Mouse (Mus musculus) lung, postnatal 0 days (tissue): ENCODE measurements around the gene Ciapin1. TPM values are rescaled to one million over a fixed set of nuclear protein-coding genes. Genes with fewer than 3 reads are reported as not detected.
A peak's percentile ranks its signal among the peaks of the same experiment; 100 is the strongest.

Source experiments
- ATAC-seq: fragments of 200-750 bp; cut with Nextera tagmentation; 2 replicates; pipeline ENCODE4 v1.8.0; 2017; ENCODE audit warnings: moderate library complexity
- DNase-seq: peaks from one replicate; pipeline ENCODE4 v3.0.0-alpha.2; 2016; ENCODE audit warnings: low spot score
- H3K27ac ChIP-seq: fragments of 300-500 bp; sonication (generic); 2 replicates; pipeline ENCODE4 v1.5.1; 2014; ENCODE audit warnings: antibody characterized with exemption, mild to moderate bottlenecking, low read length, mixed read lengths
- H3K27me3 ChIP-seq: fragments of 300-500 bp; sonication (generic); replicated peaks from 2 replicates; pipeline ENCODE4 v1.6.1; 2014; ENCODE audit warnings: low read length, mixed read lengths; ENCODE audit not compliant: insufficient read depth
- H3K36me3 ChIP-seq: fragments of 300-500 bp; sonication (generic); 2 replicates; pipeline ENCODE4 v1.6.1; 2014; ENCODE audit warnings: low read length, mixed read lengths; ENCODE audit not compliant: insufficient read depth
- H3K4me1 ChIP-seq: fragments of 300-500 bp; sonication (generic); 2 replicates; pipeline ENCODE4 v1.6.1; 2014; ENCODE audit warnings: antibody characterized with exemption, low read depth, low read length, mixed read lengths; ENCODE audit not compliant: insufficient read depth
- H3K4me2 ChIP-seq: fragments of 300-500 bp; sonication (generic); replicated peaks from 2 replicates; pipeline ENCODE4 v1.6.1; 2014; ENCODE audit warnings: low read depth, mild to moderate bottlenecking, low read length, moderate library complexity, mixed read lengths
- H3K4me3 ChIP-seq: fragments of 300-500 bp; sonication (generic); 2 replicates; pipeline ENCODE4 v1.5.1; 2014; ENCODE audit warnings: low read depth, low read length
- H3K9ac ChIP-seq: fragments of 300-500 bp; sonication (generic); replicated peaks from 2 replicates; pipeline ENCODE4 v1.6.1; 2014; ENCODE audit warnings: low read depth, mild to moderate bottlenecking
- H3K9me3 ChIP-seq: fragments of 300-500 bp; sonication (generic); 2 replicates; pipeline ENCODE4 v1.6.1; 2016; ENCODE audit warnings: low read length, mixed read lengths
- CTCF ChIP-seq: IDR thresholded peaks from 2 replicates; pipeline ENCODE4 v1.5.1; 2016; ENCODE audit warnings: antibody characterized with exemption, mild to moderate bottlenecking
- EP300 ChIP-seq: IDR thresholded peaks from 2 replicates; pipeline ENCODE4 v1.6.1; 2016; ENCODE audit warnings: antibody characterized with exemption, mild to moderate bottlenecking, control low read depth
- WGBS: fragments of 180-500 bp; shearing (Covaris S2); extraction: QIAGEN DNeasy Blood & Tissue Kit; methylation state at CpG from one replicate; pipeline ENCODE4 v1.1.7; 2014; 5-methylcytosine and 5-hydroxymethylcytosine counted together
- polyA plus RNA-seq: library from polyadenylated mRNA; unstranded; fragments of >200 nt; fragmentation: Nextera tagmentation; extraction: Ambion mirVana; gene quantifications from 2 replicates; pipeline ENCODE4 v1.2.1, GENCODE M21; 2015

Gene Ciapin1
- polyA plus RNA-seq = 66.7 and 74.5 TPM in 2 replicates

DNA sequence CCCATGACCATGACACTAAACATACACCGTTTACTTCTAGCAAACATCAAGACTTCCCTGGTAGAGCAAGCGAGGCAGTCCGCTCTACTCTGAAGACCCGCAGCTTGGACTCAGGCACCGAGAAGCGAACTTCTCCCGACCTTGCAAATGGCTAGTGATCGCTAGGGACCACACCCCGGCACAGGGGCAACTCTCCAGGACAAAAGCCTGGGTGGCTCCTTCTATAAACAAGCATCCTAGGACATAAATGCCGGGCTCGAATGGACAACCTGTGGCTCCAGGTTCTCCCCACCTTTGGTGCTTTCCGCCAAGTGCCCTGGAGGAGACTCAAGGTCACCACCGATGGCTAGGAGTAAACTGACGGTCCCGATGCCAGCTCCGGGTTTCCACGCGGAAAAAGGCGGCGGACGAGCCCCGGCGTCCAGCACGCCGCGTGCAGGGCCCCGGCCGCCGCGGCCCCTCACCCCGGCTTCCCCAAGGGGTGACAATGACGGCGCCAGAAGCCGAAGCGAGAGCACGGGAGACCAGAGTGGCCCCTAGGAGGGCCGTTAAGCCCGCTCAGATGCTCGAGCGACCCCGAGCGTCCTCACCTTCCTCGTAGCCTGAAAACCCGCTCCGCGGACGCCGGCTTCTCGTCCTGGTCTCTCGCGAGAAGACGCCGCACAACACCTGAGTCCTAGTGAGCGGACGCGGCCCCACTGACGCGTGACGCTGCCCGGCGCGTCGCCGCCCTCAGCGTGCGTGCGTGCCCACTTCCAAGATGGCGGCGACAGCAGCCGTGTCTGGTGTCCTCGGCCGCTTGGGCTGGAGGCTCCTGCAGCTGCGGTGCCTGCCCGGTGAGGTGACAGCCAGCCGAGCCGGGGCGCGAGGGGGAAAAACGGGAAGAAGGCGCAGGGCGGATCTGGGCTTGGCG is at the start of gene Ciapin1, which contains the start of gene Coq9:
TSS of gene Ciapin1 (minus strand) at position 697 of the 913 bp plus-strand sequence.
TSS of gene Coq9 (plus strand) at position 660 of the 913 bp plus-strand sequence.
- ATAC-seq (peak; percentile 99), DNase-seq (peak; percentile 98)
- TF ChIP-seq EP300 = no peak; the same call in 1 of the 2 replicates
- TF ChIP-seq CTCF = 0 out of 2 replicates have a peak, but pooled peaks have one; percentile 4

DNA sequence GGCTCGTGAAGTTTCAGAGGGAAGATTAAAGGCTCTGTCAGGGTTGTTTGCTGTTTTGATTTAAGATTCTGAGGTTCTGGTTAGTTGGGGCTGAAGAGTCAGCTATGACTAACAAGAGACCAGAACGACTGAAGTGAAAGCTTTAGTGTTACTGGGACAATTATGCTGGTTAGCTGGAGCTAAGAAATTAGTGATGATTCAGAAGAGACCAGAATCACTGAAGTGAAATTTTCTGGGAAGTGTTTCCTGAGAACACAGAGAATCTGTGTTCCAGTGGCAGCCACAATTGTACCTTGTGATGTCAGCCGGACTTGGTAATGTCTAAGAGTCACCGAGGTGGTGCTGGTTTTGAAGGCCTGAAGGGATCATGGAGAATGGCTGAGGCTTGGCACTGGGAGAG is 42.6 kb upstream of the Ciapin1 start:
- no peaks in the 10 kb centered on the region for H3K9me3 ChIP-seq
- no peak overlapping the region for H3K4me3 ChIP-seq
- H3K27me3 ChIP-seq = no peaks in the 10 kb centered on the region
- peaks cover 4% of the 10 kb centered on the region; the same call in 1 of the 2 replicates for H3K4me1 ChIP-seq
- H3K9ac ChIP-seq = no peak overlapping the region
- TF ChIP-seq EP300 (no peak), CTCF (no peak)
- WGBS = 70% methylated on average over 4 of the region's 4 CpGs
- DNase-seq = no peak
- no peak for ATAC-seq
- H3K36me3 ChIP-seq = no peaks in the 10 kb centered on the region
- H3K27ac ChIP-seq = no peak overlapping the region
- no peak overlapping the region for H3K4me2 ChIP-seq

More for the DNA sequence above, at the start of gene Ciapin1, which contains the start of gene Coq9:
- H3K9me3 ChIP-seq = no peaks in the 10 kb centered on the region
- H3K4me2 ChIP-seq = peak within 1 kb of the TSS; percentile 88
- no peaks in the 10 kb centered on the region for H3K36me3 ChIP-seq
- peaks cover 5% of the 10 kb centered on the region; the same call in 1 of the 2 replicates for H3K4me1 ChIP-seq
- peak within 1 kb of the TSS; percentile 91 for H3K9ac ChIP-seq
- WGBS = under 1% methylated on average over 80 of the region's 82 CpGs
- H3K27me3 ChIP-seq = no peaks in the 10 kb centered on the region
- H3K27ac ChIP-seq = peak within 1 kb of the TSS; percentile 95
- H3K4me3 ChIP-seq = peak within 1 kb of the TSS; percentile 91

DNA sequence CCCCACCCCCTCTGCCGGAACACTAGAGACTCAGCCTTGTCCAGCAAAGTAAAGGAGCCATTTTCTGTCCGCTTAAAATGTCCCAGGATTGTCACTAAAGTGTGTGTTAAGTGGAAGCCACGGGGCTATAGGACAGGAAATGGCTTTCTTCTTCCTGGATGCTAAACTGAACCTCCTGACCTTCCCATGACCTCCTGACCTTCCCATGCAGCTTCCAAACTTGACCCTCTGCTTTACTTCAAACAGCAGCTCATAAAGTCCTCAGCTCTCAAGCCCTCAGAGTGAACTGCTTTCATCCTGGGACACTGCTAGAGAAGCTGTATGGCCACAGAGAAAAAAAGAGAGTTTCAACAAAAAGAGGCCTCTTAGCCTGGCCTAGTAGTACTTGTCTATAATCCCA is 38.7 kb upstream of the Ciapin1 start:
- peak; percentile 16 for DNase-seq

DNA sequence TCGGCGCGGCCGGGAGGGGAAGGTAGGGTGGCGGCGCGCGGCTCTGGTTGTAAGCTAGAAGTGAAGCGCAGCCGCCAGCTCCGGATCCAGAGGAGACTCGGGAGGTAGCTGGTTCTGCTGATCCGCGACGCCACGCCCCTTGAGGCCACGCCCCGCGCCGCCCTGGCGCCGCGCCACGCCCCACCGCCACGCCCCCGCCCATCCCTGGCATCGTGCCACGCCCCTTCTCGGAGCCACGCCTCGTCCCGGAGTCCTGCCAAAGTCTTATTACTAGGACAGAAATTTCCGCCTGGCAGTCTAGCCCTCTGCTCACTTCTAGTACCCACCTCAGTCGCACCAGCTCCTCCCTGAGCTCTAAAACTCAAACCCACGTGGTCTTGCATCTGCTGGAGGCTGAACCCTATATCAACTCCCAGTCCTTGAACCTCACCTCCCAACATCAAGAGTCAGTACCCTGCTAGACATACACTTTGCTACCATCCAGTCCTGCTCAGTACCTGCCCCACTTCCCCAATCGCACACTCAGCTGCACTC is 38.1 kb upstream of the Ciapin1 start, which contains the start of gene Dok4:
TSS of gene Dok4 (minus strand) at position 134 of the 534 bp plus-strand sequence.
- TF ChIP-seq CTCF (no peak), EP300 (no peak)

More for the DNA sequence above, 38.7 kb upstream of the Ciapin1 start:
- TF ChIP-seq CTCF (no peak), EP300 (no peak)
- H3K27me3 ChIP-seq = no peaks in the 10 kb centered on the region
- H3K9me3 ChIP-seq = no peaks in the 10 kb centered on the region
- no peak overlapping the region for H3K4me3 ChIP-seq
- H3K36me3 ChIP-seq = no peaks in the 10 kb centered on the region
- no peak overlapping the region; the same call in 1 of the 2 replicates for H3K4me2 ChIP-seq
- 33% methylated on average over 3 of the region's 3 CpGs for WGBS
- H3K4me1 ChIP-seq = peaks cover 16% of the 10 kb centered on the region
- ATAC-seq = peak; percentile 8
- H3K9ac ChIP-seq = no peak overlapping the region
- H3K27ac ChIP-seq = peak overlapping the region; percentile 64; the same call in 1 of the 2 replicates

DNA sequence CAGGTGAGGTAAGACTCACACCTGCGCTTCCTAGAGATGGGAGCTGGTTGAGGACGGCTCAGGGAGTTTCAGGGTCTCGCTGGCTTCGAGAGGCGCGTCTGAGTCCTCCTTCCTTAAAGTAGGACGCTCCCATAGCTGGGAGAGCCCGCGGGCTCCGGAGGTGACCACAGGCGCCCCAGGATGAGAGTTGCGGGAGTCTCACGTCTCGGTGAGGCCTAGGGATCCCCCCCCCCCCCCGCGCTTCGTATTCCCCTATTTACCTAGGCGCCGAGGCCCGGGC is 37.7 kb upstream of the Ciapin1 start:
- no peaks in the 10 kb centered on the region for H3K36me3 ChIP-seq
- TF ChIP-seq EP300 = no peak
- no peak for TF ChIP-seq CTCF
- DNase-seq = no peak
- H3K9me3 ChIP-seq = no peaks in the 10 kb centered on the region
- ATAC-seq = peak; percentile 14; the same call in 1 of the 2 replicates
- H3K27me3 ChIP-seq = no peaks in the 10 kb centered on the region
- 2% methylated on average over 13 of the region's 20 CpGs for WGBS
- H3K4me3 ChIP-seq = peak overlapping the region; percentile 65
- H3K4me1 ChIP-seq = peaks cover 26% of the 10 kb centered on the region
- peak overlapping the region; percentile 85 for H3K27ac ChIP-seq
- H3K9ac ChIP-seq = peak overlapping the region; percentile 68
- H3K4me2 ChIP-seq = peak overlapping the region; percentile 85

More for the DNA sequence above, 38.1 kb upstream of the Ciapin1 start, which contains the start of gene Dok4:
- H3K27ac ChIP-seq = peak within 1 kb of the TSS; percentile 85
- no peaks in the 10 kb centered on the region for H3K36me3 ChIP-seq
- peak within 1 kb of the TSS; percentile 85 for H3K4me2 ChIP-seq
- peaks cover 21% of the 10 kb centered on the region for H3K4me1 ChIP-seq
- DNase-seq (peak; percentile 95), ATAC-seq (peak; percentile 83)
- no peaks in the 10 kb centered on the region for H3K27me3 ChIP-seq
- no peaks in the 10 kb centered on the region for H3K9me3 ChIP-seq
- 2% methylated on average over 15 of the region's 37 CpGs for WGBS
- H3K9ac ChIP-seq = peak within 1 kb of the TSS; percentile 68
- H3K4me3 ChIP-seq = peak within 1 kb of the TSS; percentile 65
